Mouse (Mus musculus): ENCODE results near the gene Abcd3. TPM values are rescaled to one million over a fixed set of nuclear protein-coding genes. Genes with fewer than 3 reads are reported as not detected.

Abcd3 gene
- polyA plus RNA-seq, 1 experiment = 5.6 TPM

- Histone ChIP-seq H3K36me3 (replicated peaks; ENCODE audit: low read length) (no peaks in the 10 kb centered on the region), H3K4me3 (replicated peaks) (no peak overlapping the region), H3K4me1 (peaks cover 23% of the 10 kb centered on the region), H3K27me3 (replicated peaks) (peaks cover 13% of the 10 kb centered on the region), H3K9me3 (peaks cover 1% of the 10 kb centered on the region; the same call in 1 of the 2 replicates)
- TF ChIP-seq FLI1 (IDR thresholded peaks at IDR 0.05; ENCODE audit: low read length) = no peak
- no peak for TF ChIP-seq GATA1 (IDR thresholded peaks at IDR 0.05; ENCODE audit: borderline replicate concordance, low read length)
Measured at GRCm38 (mm10) chr3:121844013-121844412, 28.9 kb upstream of the Abcd3 start.

GRCm38 (mm10) chr3:121843254-121843653 lies 28.2 kb upstream of the Abcd3 start:
- peaks cover 23% of the 10 kb centered on the region for H3K4me1 ChIP-seq
- no peak overlapping the region for H3K4me3 ChIP-seq (replicated peaks)
- no peak for TF ChIP-seq GATA1 (IDR thresholded peaks at IDR 0.05; ENCODE audit: borderline replicate concordance, low read length)
- TF ChIP-seq FLI1 (IDR thresholded peaks at IDR 0.05; ENCODE audit: low read length) = no peak
- H3K27me3 ChIP-seq (replicated peaks) = peaks cover 13% of the 10 kb centered on the region
- H3K36me3 ChIP-seq (replicated peaks; ENCODE audit: low read length) = no peaks in the 10 kb centered on the region
- H3K9me3 ChIP-seq = peaks cover 9% of the 10 kb centered on the region

GRCm38 (mm10) chr3:121842306-121842860 lies 27.3 kb upstream of the Abcd3 start:
- Histone ChIP-seq H3K4me1 (peaks cover 21% of the 10 kb centered on the region), H3K27me3 (replicated peaks) (peaks cover 13% of the 10 kb centered on the region), H3K4me3 (replicated peaks) (no peak overlapping the region), H3K36me3 (replicated peaks; ENCODE audit: low read length) (no peaks in the 10 kb centered on the region), H3K9me3 (peaks cover 13% of the 10 kb centered on the region)
- no peak for TF ChIP-seq FLI1 (IDR thresholded peaks at IDR 0.05; ENCODE audit: low read length)
- TF ChIP-seq GATA1 (IDR thresholded peaks at IDR 0.05; ENCODE audit: borderline replicate concordance, low read length) = no peak

GRCm38 (mm10) chr3:121841412-121842014 lies 26.4 kb upstream of the Abcd3 start:
- peaks cover 19% of the 10 kb centered on the region; the same call in 1 of the 2 replicates for H3K4me1 ChIP-seq
- H3K9me3 ChIP-seq = peaks cover 18% of the 10 kb centered on the region
- no peaks in the 10 kb centered on the region for H3K36me3 ChIP-seq (replicated peaks; ENCODE audit: low read length)
- H3K4me3 ChIP-seq (replicated peaks) = no peak overlapping the region
- no peak for TF ChIP-seq FLI1 (IDR thresholded peaks at IDR 0.05; ENCODE audit: low read length)
- TF ChIP-seq GATA1 (IDR thresholded peaks at IDR 0.05; ENCODE audit: borderline replicate concordance, low read length) = no peak
- H3K27me3 ChIP-seq (replicated peaks) = peaks cover 15% of the 10 kb centered on the region

DNA sequence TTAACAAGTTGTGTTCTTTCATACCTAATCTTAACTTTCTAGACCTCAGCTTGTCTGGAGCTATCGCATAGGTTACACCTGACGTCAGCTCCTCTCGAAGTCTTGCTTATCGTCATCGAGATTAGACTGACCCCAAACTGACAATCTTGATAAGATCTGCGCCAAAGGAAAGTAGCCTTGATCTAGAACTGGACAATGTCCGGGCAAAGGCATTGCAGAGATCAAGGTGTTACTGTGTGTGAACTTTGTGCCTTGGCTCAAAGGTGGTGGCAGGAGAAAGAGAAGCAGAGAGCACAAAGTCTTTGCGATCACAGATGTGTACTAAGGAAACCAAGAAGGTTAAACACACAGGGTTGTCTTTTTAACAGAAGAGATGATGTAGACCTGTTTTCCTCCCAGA lies 25.2 kb upstream of the Abcd3 start:
- peaks cover 15% of the 10 kb centered on the region for H3K27me3 ChIP-seq (replicated peaks)
- TF ChIP-seq FLI1 (IDR thresholded peaks at IDR 0.05; ENCODE audit: low read length) = no peak
- TF ChIP-seq GATA1 (IDR thresholded peaks at IDR 0.05; ENCODE audit: borderline replicate concordance, low read length) = no peak
- peaks cover 18% of the 10 kb centered on the region for H3K9me3 ChIP-seq
- H3K36me3 ChIP-seq (replicated peaks; ENCODE audit: low read length) = no peaks in the 10 kb centered on the region
- H3K4me3 ChIP-seq (replicated peaks) = no peak overlapping the region
- peaks cover 15% of the 10 kb centered on the region; the same call in 1 of the 2 replicates for H3K4me1 ChIP-seq

GRCm38 (mm10) chr3:121834732-121835131 lies 19.6 kb upstream of the Abcd3 start:
- H3K4me3 ChIP-seq (replicated peaks) = no peak overlapping the region
- H3K27me3 ChIP-seq (replicated peaks) = peaks cover 30% of the 10 kb centered on the region
- H3K36me3 ChIP-seq (replicated peaks; ENCODE audit: low read length) = no peaks in the 10 kb centered on the region
- no peak for TF ChIP-seq FLI1 (IDR thresholded peaks at IDR 0.05; ENCODE audit: low read length)
- no peak for TF ChIP-seq GATA1 (IDR thresholded peaks at IDR 0.05; ENCODE audit: borderline replicate concordance, low read length)
- H3K4me1 ChIP-seq = no peaks in the 10 kb centered on the region; the same call in 1 of the 2 replicates
- peaks cover 21% of the 10 kb centered on the region for H3K9me3 ChIP-seq

- Histone ChIP-seq H3K9me3 (peaks cover 21% of the 10 kb centered on the region), H3K4me1 (no peaks in the 10 kb centered on the region; the same call in 1 of the 2 replicates), H3K36me3 (replicated peaks; ENCODE audit: low read length) (no peaks in the 10 kb centered on the region), H3K27me3 (replicated peaks) (peaks cover 26% of the 10 kb centered on the region), H3K4me3 (replicated peaks) (no peak overlapping the region)
- TF ChIP-seq FLI1 (IDR thresholded peaks at IDR 0.05; ENCODE audit: low read length) (no peak), GATA1 (IDR thresholded peaks at IDR 0.05; ENCODE audit: borderline replicate concordance, low read length) (no peak)
Measured at GRCm38 (mm10) chr3:121834250-121834649, 19.1 kb upstream of the Abcd3 start.

- H3K4me3 ChIP-seq (replicated peaks) = no peak overlapping the region
- no peak for TF ChIP-seq GATA1 (IDR thresholded peaks at IDR 0.05; ENCODE audit: borderline replicate concordance, low read length)
- no peak for TF ChIP-seq FLI1 (IDR thresholded peaks at IDR 0.05; ENCODE audit: low read length)
- H3K27me3 ChIP-seq (replicated peaks) = no peaks in the 10 kb centered on the region
- peaks cover 14% of the 10 kb centered on the region for H3K9me3 ChIP-seq
- H3K4me1 ChIP-seq = no peaks in the 10 kb centered on the region
- H3K36me3 ChIP-seq (replicated peaks; ENCODE audit: low read length) = no peaks in the 10 kb centered on the region
Measured at GRCm38 (mm10) chr3:121825092-121825491, 10.0 kb upstream of the Abcd3 start.

DNA sequence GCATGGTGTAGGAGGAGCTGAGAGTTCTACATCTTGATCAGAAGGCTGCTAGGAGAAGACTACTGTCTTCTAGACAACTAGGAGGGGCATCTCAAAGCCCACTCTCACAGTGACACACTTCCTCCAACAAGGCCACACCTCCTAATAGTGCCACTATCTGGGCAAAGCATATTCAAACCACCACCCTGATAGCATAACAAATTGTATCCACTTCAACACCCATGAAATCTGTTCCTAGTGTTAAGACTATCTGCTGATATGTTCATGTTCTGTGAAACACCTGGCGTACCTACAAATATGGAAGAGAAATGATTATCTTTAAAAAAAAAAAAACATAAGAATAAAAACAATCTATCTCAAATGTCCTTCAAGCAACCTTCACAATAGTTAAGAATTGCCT lies 9.2 kb upstream of the Abcd3 start:
- no peaks in the 10 kb centered on the region for H3K36me3 ChIP-seq (replicated peaks; ENCODE audit: low read length)
- no peak overlapping the region for H3K4me3 ChIP-seq (replicated peaks)
- no peak for TF ChIP-seq GATA1 (IDR thresholded peaks at IDR 0.05; ENCODE audit: borderline replicate concordance, low read length)
- TF ChIP-seq FLI1 (IDR thresholded peaks at IDR 0.05; ENCODE audit: low read length) = no peak
- no peaks in the 10 kb centered on the region for H3K27me3 ChIP-seq (replicated peaks)
- H3K4me1 ChIP-seq = peaks cover 4% of the 10 kb centered on the region; the same call in 1 of the 2 replicates
- H3K9me3 ChIP-seq = peaks cover 14% of the 10 kb centered on the region

- Histone ChIP-seq H3K4me1 (peaks cover 9% of the 10 kb centered on the region; the same call in 1 of the 2 replicates), H3K27me3 (replicated peaks) (peaks cover 2% of the 10 kb centered on the region), H3K36me3 (replicated peaks; ENCODE audit: low read length) (no peaks in the 10 kb centered on the region), H3K9me3 (peaks cover 8% of the 10 kb centered on the region), H3K4me3 (replicated peaks) (no peak overlapping the region)
- TF ChIP-seq GATA1 (IDR thresholded peaks at IDR 0.05; ENCODE audit: borderline replicate concordance, low read length) (no peak), FLI1 (IDR thresholded peaks at IDR 0.05; ENCODE audit: low read length) (no peak)
Measured at GRCm38 (mm10) chr3:121822643-121823042, 7.5 kb upstream of the Abcd3 start.
